Mouse (Mus musculus): ENCODE measurements around the gene Wfdc3.
A peak's percentile ranks its signal among the peaks of the same experiment; 100 is the strongest.

The Wfdc3 gene

GRCm38 (mm10) chr2:164745843-164746479 lies at the start of gene Wfdc3, which contains the start of gene Dnttip1:
Gene Wfdc3, minus strand, starts transcription at chr2:164745931.
Gene Dnttip1, plus strand, starts transcription at chr2:164745983.
- DNase-seq (ENCODE audit: low spot score): peak; percentile 98

DNA sequence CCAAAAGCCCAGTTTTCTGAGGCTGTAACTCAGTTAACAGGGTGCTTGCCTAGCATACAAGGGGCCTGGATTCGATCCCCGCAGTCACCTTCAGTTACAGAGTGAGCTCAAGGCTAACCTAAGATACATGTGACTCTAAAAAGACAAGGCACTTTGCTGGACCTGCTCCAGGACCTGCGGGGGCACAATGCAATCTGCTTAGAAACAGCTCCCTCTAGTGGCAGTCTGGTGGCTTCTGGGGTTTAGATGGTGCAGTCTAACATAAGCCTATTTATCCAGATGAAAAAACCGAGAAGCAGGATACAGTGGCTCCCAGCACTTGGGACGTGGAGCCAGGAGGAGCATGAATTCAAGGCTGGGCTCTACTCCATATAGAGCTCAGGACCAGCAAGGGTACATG lies 48.6 kb upstream of the Wfdc3 start:
- DNase-seq (ENCODE audit: low spot score): peak; percentile 92

DNA sequence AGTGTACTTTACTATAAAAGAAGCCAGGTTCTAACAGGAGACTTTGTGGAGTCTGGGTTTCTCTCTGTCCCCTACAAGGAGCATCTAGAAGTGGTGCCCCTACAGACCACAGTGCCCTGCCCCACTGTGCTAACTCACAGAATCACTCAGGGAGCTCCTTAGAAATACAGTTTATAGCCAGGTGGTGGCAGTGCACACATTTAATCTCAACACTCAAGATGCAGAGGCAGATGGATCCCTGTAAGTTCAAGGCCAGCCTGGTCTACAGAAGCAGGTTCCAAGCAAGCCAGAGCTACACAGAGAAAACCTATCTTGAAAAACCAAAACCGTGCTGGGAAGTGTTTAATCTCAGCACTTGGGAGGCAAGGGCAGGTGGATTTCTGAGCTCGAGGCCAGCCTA lies 48.0 kb upstream of the Wfdc3 start:
- DNase-seq (ENCODE audit: low spot score): peak; percentile 48

- peak; percentile 77 for DNase-seq (ENCODE audit: low spot score)
These were observed 47.5 kb upstream of the Wfdc3 start for GRCm38 (mm10) chr2:164793236-164793635.

DNA sequence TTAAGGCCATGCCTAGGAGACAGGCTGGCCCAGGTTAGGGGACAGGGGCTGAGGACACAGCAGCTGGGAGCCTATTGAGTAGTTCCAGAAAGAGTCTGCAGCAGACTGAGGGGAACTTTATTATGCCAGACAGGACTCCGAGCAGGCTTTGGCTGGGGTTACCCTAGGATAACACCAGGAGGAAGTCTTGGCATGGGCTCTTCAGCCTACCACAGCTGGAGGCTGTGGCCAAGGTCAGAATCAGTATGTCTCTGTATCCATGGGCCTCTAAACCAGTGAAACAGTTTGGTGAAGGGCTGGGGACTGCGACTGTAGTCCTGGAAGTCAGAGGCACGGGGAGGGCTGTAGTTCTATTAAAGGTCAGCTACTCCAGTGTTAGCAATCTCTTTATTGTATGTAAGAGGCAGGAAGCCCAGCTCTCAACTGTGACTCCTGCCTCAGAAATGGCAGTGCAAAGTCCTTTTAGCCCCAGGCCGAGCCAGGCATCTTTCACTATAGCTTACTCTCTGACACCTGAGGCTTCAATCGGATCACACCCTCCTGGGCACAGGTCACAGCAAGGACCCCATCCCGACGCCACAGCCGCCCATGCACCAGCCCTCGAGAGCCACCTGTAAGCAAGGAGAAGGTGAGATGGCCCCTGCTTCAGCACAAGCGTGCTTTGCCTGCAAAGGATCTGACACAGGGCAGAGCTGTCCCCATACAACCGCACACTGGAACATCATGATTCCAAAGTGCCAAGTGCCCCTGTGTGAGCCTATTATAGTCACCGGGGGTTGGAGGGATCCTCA lies 46.9 kb upstream of the Wfdc3 start:
- peak; percentile 49 for DNase-seq (ENCODE audit: low spot score)

GRCm38 (mm10) chr2:164791841-164792261 lies 46.1 kb upstream of the Wfdc3 start:
- DNase-seq (ENCODE audit: low spot score): peak; percentile 68

DNA sequence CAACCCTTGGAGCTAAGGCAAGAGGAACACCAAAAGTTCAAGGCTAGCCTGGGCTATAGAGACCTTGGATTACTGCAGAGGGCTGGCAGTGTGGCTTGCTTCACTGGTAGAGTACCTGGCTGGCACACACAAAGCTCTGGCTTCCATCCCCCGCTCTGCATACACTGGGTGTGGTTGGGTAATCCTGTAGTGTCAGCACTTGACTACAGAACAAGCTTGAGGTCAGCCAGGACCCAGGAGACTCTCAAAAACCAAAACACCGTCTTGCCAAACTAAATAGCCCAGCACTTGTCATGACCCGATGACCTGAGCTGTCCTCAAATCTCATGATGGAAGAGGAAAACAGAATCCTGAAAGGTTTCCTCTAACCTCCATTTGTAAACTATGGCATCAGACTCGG lies 44.7 kb upstream of the Wfdc3 start:
- no peak for DNase-seq (ENCODE audit: low spot score)

DNA sequence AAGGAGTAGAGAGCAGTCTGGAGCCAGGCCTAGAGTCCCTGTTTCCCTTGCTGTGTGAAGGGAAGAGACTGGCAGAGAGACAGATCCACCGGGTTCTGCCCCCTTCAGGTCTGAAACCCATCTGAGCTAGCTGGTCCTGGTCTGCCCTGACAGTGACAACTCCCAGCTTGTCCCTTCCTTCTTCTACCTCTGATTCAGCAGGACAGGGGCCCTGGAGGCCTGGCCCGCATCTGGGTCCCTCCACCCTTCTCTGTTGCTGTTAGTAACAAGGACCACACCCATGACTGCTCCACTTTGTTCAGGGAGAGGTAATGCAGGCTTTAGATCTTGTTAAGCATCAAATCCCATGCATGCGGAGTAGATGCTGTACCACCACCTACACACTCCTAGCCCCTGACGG lies 42.7 kb upstream of the Wfdc3 start:
- no peak for DNase-seq (ENCODE audit: low spot score)

DNA sequence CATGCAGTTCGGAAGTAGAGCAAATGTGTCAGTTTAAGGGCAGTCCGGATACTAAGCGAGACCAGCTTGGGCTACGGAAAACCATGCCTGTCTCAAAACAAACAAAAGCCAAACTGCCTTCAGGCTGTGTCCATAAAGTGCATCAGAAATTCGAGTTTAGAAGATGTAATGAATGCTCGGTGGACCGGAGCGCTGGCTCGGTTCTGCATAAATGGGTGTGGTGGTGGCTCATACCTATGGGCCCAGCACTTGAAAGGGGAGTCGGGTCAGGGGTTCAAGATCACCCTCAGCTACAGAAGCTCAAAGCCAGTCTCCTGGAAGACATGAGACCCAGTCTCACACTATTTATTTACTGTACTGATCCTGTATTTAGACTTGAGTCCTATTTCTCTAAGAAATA lies 42.0 kb upstream of the Wfdc3 start:
- DNase-seq (ENCODE audit: low spot score): no peak

GRCm38 (mm10) chr2:164787032-164787431 lies 41.3 kb upstream of the Wfdc3 start:
- DNase-seq (ENCODE audit: low spot score): no peak

DNA sequence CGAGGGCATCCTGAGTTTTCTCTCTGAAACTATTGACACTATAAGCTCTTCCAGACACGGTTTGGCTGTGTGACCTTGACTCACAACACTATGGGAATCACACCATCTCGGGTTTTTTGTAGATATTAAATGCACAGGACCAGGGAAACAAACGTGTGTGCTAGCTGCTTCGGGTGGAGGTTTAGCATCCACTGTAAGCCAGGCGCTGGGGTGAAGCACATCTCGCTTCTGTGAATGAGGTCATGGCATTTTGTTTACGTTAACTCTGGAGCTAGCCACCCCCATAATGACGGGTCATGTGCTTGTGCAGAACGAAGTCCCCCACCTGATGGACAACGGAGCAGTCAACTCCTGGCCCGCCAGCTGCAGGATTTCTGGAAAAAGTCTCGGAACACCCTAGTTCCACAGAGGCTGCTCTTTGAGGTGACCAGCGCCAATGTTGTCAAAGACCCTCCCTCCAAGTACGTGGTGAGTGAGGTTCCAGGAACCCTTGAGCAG lies 40.7 kb upstream of the Wfdc3 start:
- peak; percentile 47 for DNase-seq (ENCODE audit: low spot score)

- DNase-seq (ENCODE audit: low spot score): peak; percentile 92
These were observed 40.0 kb upstream of the Wfdc3 start, which contains the start of gene Snx21 for GRCm38 (mm10) chr2:164785481-164786387. Gene Snx21, plus strand, starts transcription at chr2:164785823.

DNA sequence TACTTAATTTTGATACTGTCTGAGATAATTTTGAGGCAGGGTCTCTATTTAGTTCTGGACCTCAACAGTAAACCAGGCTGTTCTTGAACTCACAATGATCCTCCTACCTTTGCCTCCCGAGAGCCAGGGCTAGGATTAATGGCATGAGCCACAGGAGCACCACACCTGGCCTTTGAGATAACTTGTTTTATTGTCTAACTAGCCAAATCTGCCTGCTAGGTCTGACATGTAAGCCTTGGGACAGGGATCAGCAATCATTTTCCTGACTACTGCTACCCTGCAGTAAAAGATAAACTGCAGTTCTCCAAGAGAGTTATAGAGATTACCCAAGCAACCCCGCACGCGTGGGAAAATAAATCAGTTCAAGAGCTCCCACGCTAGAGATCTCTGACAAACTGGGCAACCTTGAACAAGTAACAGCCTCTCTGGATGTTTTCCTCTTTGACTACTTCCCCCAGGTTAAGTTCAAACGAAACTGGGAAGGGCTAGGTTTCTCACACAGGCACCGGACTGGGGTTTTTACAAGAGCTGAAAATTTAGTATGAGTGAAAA lies 39.2 kb upstream of the Wfdc3 start:
- peak; percentile 41 for DNase-seq (ENCODE audit: low spot score)

DNA sequence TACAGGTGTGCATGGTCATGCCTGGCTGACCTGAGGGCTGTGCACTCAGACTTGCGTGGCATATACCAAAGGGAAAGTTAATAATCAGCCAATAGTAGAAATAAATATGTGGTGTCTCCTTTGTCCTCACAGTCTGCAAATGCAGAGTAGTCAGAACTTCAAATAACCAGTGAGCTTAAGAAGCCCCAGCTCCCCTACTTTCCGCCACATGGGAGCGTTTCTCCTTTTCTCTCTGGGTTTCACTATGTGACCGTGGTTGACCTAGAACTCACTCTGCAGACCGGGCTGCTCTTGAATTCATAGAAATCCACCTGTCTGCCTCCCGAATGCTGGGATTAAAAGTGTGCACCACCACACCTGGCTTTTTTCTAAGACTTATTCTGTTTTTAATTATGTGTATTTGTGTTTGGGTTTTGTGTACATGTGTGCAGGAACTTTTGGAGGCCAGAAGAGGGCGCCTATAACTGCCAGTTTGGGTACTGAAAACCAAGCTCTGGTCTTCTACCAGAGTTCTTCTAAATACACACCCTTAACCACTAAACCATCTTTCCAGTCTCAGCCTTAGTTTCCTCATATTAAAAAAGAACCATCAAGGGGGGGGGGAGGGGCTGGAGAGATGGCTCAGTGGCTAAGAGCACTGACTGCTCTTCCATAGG lies 38.3 kb upstream of the Wfdc3 start:
- DNase-seq (ENCODE audit: low spot score): no peak

GRCm38 (mm10) chr2:164781876-164782275 lies 36.1 kb upstream of the Wfdc3 start:
- no peak for DNase-seq (ENCODE audit: low spot score)

DNA sequence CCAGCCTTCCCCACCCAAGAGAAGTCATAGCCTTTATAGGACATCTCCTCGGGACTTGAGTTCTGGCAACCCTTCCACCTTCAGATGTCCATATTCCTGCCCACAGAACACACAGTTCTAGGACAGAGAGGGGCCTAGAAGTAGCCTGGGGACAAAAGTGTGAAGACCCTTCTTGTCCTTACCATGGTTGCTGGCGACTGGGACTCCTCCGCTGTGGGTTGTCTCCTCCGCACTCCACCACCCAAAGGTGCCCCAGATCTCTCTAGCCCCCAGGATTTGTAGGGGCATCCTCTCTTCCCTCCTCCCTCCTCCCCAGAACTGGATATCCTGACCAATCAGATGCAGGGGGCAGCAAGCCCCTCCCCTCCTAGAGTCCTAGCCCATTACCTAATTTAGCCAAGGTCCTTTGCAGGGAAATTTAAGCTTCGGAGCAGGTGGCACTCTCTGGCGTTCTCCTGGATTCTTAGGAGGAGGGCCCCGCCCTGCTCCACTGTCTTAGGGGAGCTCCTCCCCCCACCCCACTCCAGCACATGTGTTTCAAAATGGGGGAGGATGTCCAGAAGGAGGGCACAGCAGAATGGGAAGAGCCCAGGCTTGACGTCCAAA lies 33.9 kb upstream of the Wfdc3 start, which contains the start of gene Tnnc2:
TSS of gene Tnnc2 (minus strand) at position 487 of the 606 bp plus-strand sequence.
- DNase-seq (ENCODE audit: low spot score): no peak

GRCm38 (mm10) chr2:164778809-164779208 lies 33.1 kb upstream of the Wfdc3 start:
- DNase-seq (ENCODE audit: low spot score): no peak

GRCm38 (mm10) chr2:164778015-164778287 lies 32.2 kb upstream of the Wfdc3 start:
- no peak for DNase-seq (ENCODE audit: low spot score)

DNA sequence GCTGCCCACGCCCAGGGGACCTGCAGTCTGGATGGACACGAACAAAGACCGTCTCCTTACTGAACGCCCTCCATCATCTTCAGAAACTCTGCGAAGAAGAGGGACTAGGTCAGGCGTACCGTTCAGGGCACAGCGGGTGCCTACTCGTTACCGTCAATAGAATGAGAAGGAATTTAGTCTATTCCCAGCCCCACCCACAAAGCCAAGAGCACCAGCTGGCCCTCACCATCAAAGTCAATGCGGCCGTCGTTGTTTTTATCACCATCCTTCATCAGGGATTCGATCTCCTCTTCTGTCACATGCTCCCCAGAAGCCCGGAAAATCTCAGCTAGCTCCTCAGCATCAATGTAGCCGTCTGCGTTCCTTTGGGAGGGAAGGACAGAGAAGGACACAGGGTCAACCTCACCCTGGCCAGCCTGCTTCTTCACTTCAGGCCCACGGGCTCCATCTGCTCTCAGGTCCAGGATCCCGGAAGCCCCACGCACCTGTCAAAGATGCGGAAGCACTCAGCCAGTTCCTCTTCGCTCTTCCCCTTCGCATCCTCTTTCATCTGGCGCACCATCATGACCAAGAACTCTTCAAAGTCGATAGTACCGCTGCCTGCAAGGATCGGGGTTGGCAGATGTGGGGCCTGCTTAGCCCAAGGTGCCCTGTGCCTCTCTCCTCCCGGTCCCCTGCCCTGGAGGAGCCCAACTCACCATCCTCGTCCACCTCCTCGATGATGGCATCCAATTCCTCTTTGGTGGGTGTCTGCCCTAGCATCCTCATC lies 31.7 kb upstream of the Wfdc3 start:
- DNase-seq (ENCODE audit: low spot score): no peak

GRCm38 (mm10) chr2:164776801-164777200 lies 31.1 kb upstream of the Wfdc3 start:
- no peak for DNase-seq (ENCODE audit: low spot score)
